7 mouse cellular contexts compared by ENCODE assay signal in the genomic region with DNA sequence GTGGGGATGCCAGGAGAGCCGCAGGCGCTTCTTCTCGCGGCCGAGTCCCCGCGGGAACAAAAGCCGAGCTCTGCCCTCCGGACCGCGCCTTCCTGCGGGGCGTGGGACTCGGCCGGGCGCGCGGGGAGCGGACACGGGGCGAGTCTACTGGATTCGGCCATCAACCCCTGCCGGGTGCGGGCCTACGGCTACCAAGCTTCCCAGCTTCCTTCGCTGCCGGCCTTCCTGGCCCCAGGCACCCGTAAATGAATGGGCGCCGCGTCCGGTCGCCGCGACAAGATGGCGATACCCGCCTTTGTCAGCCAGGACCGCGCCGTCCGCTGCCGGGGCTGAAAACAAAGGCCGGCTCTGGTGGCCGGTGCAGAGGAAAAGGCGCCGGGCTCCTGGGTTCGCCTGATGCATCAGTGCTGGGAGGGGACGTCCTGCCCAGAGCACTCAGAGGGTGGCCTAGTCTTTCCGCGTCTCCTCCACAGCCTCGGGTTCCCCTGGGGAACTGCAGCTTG. TPM values are rescaled to one million over a fixed set of nuclear protein-coding genes. Genes with fewer than 3 reads are reported as not detected.
A peak's percentile ranks its signal among the peaks of the same experiment; 100 is the strongest.
DNase-seq lines count a peak whose midpoint lies in the region; ATAC-seq lines count a peak whose summit lies in the region.

No protein-coding gene starts in this region.

- H3K27me3 ChIP-seq in forebrain, embryonic 11.5 days (ENCODE audit: control insufficient read depth, insufficient read depth, low read length) = no peaks in the 10 kb centered on the region

- H3K27ac ChIP-seq in forebrain, embryonic 11.5 days (ENCODE audit: low read depth, low read length) = peak overlapping the region; percentile 90

- intact Hi-C loops in heart, postnatal 25 days (cut with DNase I) = loop anchor here (5.0 kb wide), 1 partner anchor 35 kb away; no protein-coding TSS in a partner anchor

- peak overlapping the region; percentile 100 for H3K9ac ChIP-seq in forebrain, embryonic 11.5 days (ENCODE audit: low read length)

- H3K36me3 ChIP-seq in forebrain, embryonic 11.5 days (ENCODE audit: control insufficient read depth, insufficient read depth, low read length) = no peaks in the 10 kb centered on the region

- H3K4me3 ChIP-seq in forebrain, embryonic 11.5 days (ENCODE audit: low read depth, low read length) = peak overlapping the region; percentile 99

- no peaks in the 10 kb centered on the region for H3K9me3 ChIP-seq in forebrain, embryonic 11.5 days (ENCODE audit: control insufficient read depth, low read length)

- peak; percentile 42 for ATAC-seq in forebrain, embryonic 11.5 days (replicated peaks; ENCODE audit: low FRiP score)

- H3K4me1 ChIP-seq in forebrain, embryonic 11.5 days (replicated peaks; ENCODE audit: control insufficient read depth, insufficient read depth, low read length) = peaks cover 6% of the 10 kb centered on the region

- peak overlapping the region; percentile 73 for H3K4me2 ChIP-seq in forebrain, embryonic 11.5 days (ENCODE audit: low read depth, low read length, severe bottlenecking)

- WGBS in forebrain, embryonic 11.5 days = 0% methylated on average over 46 of the region's 51 CpGs

- peak; percentile 51 for DNase-seq in ES-CJ7 (ENCODE audit: low read depth, low spot score)
- peak; percentile 71 to 80 for DNase-seq in adrenal gland, postnatal 36 days
- DNase-seq in forebrain, embryonic 11.5 days (ENCODE audit: low spot score) = peak; percentile 84
- peak; percentile 35 for DNase-seq in heart, postnatal 25 days (ENCODE audit: low spot score)
- DNase-seq in layer of hippocampus, postnatal 25 days (ENCODE audit: extremely low spot score in 1 of 2, low spot score in 1 of 2) = peak; percentile 39 to 40
- peak; percentile 65 for DNase-seq in lung, postnatal 36 days
- DNase-seq in right cerebral cortex, postnatal 25 days = peak; percentile 71

RNA-seq across cellular contexts. Expression of gene Gnb1, which starts 1.0 kb away (rescaled TPM):
- 100 to 1,000 TPM; 444 to 453 TPM for total RNA-seq in adrenal gland, postnatal 36 days (2021)
- polyA plus RNA-seq in forebrain, embryonic 11.5 days (2014; fragmentation: Nextera tagmentation; extraction: Ambion mirVana) = 745 and 764 TPM in 2 replicates
- total RNA-seq in heart, postnatal 25 days (2021) = 100 to 1,000 TPM; 166 to 196 TPM
- 100 to 1,000 TPM; 763 to 780 TPM for total RNA-seq in layer of hippocampus, postnatal 25 days (2021)

RNA-seq across cellular contexts. Expression of gene Tmem52, which starts 23.3 kb away (rescaled TPM):
- total RNA-seq in adrenal gland, postnatal 36 days (2021) = 10 to 100 TPM in 1 of 2 experiments, 1 to 10 TPM in 1; 8.3 to 10.8 TPM
- polyA plus RNA-seq in forebrain, embryonic 11.5 days (2014; fragmentation: Nextera tagmentation; extraction: Ambion mirVana) = not detected in 2 replicates
- 1 to 10 TPM; 7.1 to 8.1 TPM for total RNA-seq in heart, postnatal 25 days (2021)
- total RNA-seq in layer of hippocampus, postnatal 25 days (2021) = 1 to 10 TPM; 3.0 to 5.6 TPM

Comparison
In these comparisons a context has a peak if more than half of its experiments do, and no peak if none do; other contexts are left out.
1. Peak in every context shown above with its lines: DNase-seq, ATAC-seq, H3K4me3 ChIP-seq and H3K27ac ChIP-seq.